Mouse (Mus musculus): ENCODE results near the gene Rapgef2. TPM values are rescaled to one million over a fixed set of nuclear protein-coding genes. Genes with fewer than 3 reads are reported as not detected.
A peak's percentile ranks its signal among the peaks of the same experiment; 100 is the strongest.

Gene Rapgef2
- polyA plus RNA-seq, 1 experiment from 2014 or later, result 13.9 TPM

DNA sequence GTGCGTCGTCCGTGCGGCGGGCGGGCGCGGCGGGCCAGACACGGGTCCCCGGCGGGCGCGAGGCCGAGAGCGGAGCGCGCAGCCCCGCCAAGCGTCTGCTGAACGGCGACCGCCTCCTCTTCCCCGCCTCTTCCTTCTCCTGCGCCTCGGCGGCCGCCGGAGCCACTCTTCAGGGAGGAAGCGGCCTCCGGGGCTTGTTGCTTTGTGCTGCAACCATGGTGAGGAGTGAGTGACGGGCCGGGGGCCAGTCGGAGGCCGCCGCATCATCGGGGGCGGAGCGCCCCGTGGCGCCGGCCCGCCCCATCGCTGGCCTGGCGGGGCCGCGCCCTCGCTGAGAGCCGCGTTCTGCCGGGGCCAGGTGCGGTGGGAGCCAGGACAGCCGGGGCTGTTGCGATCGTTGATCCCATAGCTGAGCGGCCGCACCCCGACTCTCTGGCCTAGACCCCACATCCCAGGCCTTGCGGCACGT lies 825 bp upstream of the Rapgef2 start:
- peak overlapping the region; percentile 94 for H3K27ac ChIP-seq
- ATAC-seq (ENCODE audit: low FRiP score), result peak; percentile 97
- H3K9ac ChIP-seq, result peak overlapping the region; percentile 88
- no peaks in the 10 kb centered on the region for H3K9me3 ChIP-seq (ENCODE audit: control insufficient read depth, low read length)
- peak overlapping the region; percentile 82 for H3K4me3 ChIP-seq (replicated peaks; ENCODE audit: low read length)
- H3K36me3 ChIP-seq (replicated peaks; ENCODE audit: control insufficient read depth, insufficient read depth), result no peaks in the 10 kb centered on the region
- peak; percentile 83 for DNase-seq (ENCODE audit: low spot score)
- 1% methylated on average over 45 of the region's 60 CpGs for WGBS
- peaks cover 38% of the 10 kb centered on the region for H3K4me1 ChIP-seq (replicated peaks; ENCODE audit: control insufficient read depth, insufficient read depth, low read length)
- peaks cover 4% of the 10 kb centered on the region; the same call in 1 of the 2 replicates for H3K27me3 ChIP-seq (ENCODE audit: control insufficient read depth, insufficient read depth, low read length)
- H3K4me2 ChIP-seq (replicated peaks), result peak overlapping the region; percentile 92

DNA sequence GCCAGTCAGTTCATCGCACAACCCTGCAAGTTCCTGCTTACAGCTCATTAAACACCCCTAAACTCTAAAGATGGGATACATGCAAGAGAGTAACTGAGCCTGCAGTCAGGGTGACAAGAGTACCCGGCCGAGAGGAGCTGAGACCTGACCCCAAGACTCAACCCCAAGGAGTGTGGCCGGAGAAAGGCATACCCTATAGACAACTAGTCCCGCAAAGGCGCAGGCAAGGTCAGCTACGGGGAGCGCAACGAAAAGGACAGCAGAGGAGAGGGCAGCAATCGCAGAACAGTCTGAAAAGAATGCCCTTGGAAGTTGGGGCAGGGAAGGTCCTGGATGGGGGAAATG lies 314 bp downstream of the Rapgef2 start:
- ATAC-seq (ENCODE audit: low FRiP score), result no peak
- WGBS, result under 1% methylated on average over 10 of the region's 10 CpGs
- Histone ChIP-seq H3K4me2 (replicated peaks) (peak overlapping the region; percentile 92), H3K27ac (peak overlapping the region; percentile 94), H3K4me1 (replicated peaks; ENCODE audit: control insufficient read depth, insufficient read depth, low read length) (peaks cover 38% of the 10 kb centered on the region), H3K36me3 (replicated peaks; ENCODE audit: control insufficient read depth, insufficient read depth) (no peaks in the 10 kb centered on the region), H3K27me3 (ENCODE audit: control insufficient read depth, insufficient read depth, low read length) (peaks cover 4% of the 10 kb centered on the region; the same call in 1 of the 2 replicates), H3K4me3 (replicated peaks; ENCODE audit: low read length) (peak overlapping the region; percentile 82), H3K9me3 (ENCODE audit: control insufficient read depth, low read length) (no peaks in the 10 kb centered on the region), H3K9ac (peak overlapping the region; percentile 88)
- no peak for DNase-seq (ENCODE audit: low spot score)

- no peak for DNase-seq (ENCODE audit: low spot score)
- H3K27me3 ChIP-seq (ENCODE audit: control insufficient read depth, insufficient read depth, low read length), result peaks cover 4% of the 10 kb centered on the region; the same call in 1 of the 2 replicates
- WGBS, result 31% methylated on average over 13 of the region's 13 CpGs
- peak overlapping the region; percentile 82 for H3K4me3 ChIP-seq (replicated peaks; ENCODE audit: low read length)
- H3K9me3 ChIP-seq (ENCODE audit: control insufficient read depth, low read length), result no peaks in the 10 kb centered on the region
- H3K4me2 ChIP-seq (replicated peaks), result peak overlapping the region; percentile 92
- H3K4me1 ChIP-seq (replicated peaks; ENCODE audit: control insufficient read depth, insufficient read depth, low read length), result peaks cover 38% of the 10 kb centered on the region
- H3K36me3 ChIP-seq (replicated peaks; ENCODE audit: control insufficient read depth, insufficient read depth), result no peaks in the 10 kb centered on the region
- no peak overlapping the region for H3K27ac ChIP-seq
- ATAC-seq (ENCODE audit: low FRiP score), result no peak
- H3K9ac ChIP-seq, result peak overlapping the region; percentile 88
Observed at GRCm38 (mm10) chr3:79285097-79285675, 1.1 kb downstream of the Rapgef2 start.

DNA sequence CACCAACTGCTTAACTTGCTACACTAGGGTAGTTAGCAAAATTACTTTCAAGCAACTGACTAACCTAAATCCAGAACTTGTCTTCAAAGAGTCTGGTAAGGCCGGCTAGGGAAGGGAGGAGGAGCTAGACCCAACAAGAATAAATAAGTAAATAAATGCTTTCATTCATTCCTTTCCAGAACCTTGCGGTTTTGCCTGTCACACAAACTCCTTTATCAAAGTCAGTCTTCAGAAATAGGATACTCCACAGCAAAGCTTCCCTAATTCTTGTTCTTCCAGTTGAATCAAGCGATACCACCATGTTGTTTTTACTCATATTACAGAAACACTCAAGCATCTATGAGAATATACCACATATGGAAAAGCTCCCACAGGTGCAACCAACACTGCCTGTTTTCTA lies 2.3 kb downstream of the Rapgef2 start:
- peak overlapping the region; percentile 92 for H3K4me2 ChIP-seq (replicated peaks)
- ATAC-seq (ENCODE audit: low FRiP score), result no peak
- 80% methylated on average over 3 of the region's 3 CpGs for WGBS

DNA sequence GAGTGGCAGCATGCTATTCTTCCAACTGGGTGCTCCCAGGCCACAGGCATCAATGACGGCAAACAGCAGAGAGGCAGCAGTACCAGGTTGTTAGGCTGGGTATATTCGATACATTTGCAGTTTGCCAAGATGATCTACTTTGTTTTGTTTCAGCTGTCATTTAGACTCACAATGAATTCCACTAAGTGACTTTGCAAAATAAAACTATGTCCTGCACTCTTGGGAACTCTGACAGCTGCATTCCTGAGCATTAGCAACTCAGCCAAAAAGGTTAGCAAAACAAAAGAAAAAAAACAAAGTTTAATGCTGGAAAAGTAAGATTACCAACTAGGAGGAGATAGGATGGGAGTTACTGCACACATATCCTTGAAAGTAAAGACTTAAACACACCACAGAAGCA lies 3.3 kb downstream of the Rapgef2 start:
- Histone ChIP-seq H3K27me3 (ENCODE audit: control insufficient read depth, insufficient read depth, low read length) (no peaks in the 10 kb centered on the region), H3K27ac (no peak overlapping the region), H3K9me3 (ENCODE audit: control insufficient read depth, low read length) (no peaks in the 10 kb centered on the region), H3K36me3 (replicated peaks; ENCODE audit: control insufficient read depth, insufficient read depth) (no peaks in the 10 kb centered on the region), H3K4me2 (replicated peaks) (peak overlapping the region; percentile 92), H3K4me1 (replicated peaks; ENCODE audit: control insufficient read depth, insufficient read depth, low read length) (peaks cover 35% of the 10 kb centered on the region), H3K4me3 (replicated peaks; ENCODE audit: low read length) (no peak overlapping the region), H3K9ac (no peak overlapping the region)
- WGBS, result 13% methylated on average over 2 of the region's 2 CpGs
- ATAC-seq (ENCODE audit: low FRiP score) (no peak), DNase-seq (ENCODE audit: low spot score) (no peak)

More for the DNA sequence above, 2.3 kb downstream of the Rapgef2 start:
- H3K27ac ChIP-seq, result no peak overlapping the region
- H3K4me3 ChIP-seq (replicated peaks; ENCODE audit: low read length), result no peak overlapping the region
- peaks cover 38% of the 10 kb centered on the region for H3K4me1 ChIP-seq (replicated peaks; ENCODE audit: control insufficient read depth, insufficient read depth, low read length)
- H3K9ac ChIP-seq, result no peak overlapping the region
- H3K9me3 ChIP-seq (ENCODE audit: control insufficient read depth, low read length), result no peaks in the 10 kb centered on the region
- peaks cover 4% of the 10 kb centered on the region; the same call in 1 of the 2 replicates for H3K27me3 ChIP-seq (ENCODE audit: control insufficient read depth, insufficient read depth, low read length)
- H3K36me3 ChIP-seq (replicated peaks; ENCODE audit: control insufficient read depth, insufficient read depth), result no peaks in the 10 kb centered on the region
- DNase-seq (ENCODE audit: low spot score), result no peak

DNA sequence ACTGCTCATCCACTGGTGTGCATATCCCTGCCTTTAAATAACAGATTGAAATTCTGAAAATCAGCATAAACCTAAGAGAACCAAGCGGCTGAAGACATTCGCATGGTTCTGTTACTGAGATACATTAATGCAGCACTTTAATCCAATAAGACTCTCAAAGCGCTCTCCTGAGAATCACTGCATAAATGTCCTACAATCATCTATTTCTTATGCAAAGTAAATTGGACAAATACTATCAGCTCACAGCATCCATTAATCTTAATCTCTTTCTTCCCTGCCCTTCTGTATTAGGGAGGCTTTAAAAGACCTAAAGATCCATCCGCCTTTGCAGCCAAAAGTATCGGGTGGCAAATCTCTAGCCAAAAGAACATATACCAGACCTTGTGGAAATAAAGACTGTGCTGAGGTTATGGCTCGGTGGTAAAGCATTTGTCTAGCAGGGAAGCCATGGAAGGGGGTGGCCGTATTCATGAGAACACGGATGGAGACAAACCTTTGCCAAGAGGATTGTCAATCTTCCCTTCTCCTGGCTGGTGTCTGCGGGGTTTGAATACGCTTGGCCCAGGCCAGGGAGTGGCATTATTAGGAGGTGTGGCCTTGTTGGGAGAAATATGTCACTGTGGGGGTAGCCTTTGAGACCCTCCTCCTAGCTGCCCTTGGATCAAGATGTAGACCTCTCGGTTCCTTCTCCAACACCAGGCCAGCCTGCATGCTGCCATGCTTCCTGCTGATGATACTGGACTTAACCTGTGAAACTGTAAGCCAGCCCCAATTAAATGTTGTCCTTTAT lies 10.3 kb downstream of the Rapgef2 start:
- Histone ChIP-seq H3K36me3 (replicated peaks; ENCODE audit: control insufficient read depth, insufficient read depth) (no peaks in the 10 kb centered on the region), H3K4me1 (replicated peaks; ENCODE audit: control insufficient read depth, insufficient read depth, low read length) (peaks cover 29% of the 10 kb centered on the region)
- 52% methylated on average over 11 of the region's 11 CpGs for WGBS

GRCm38 (mm10) chr3:79273350-79273749 lies 13.0 kb downstream of the Rapgef2 start:
- no peaks in the 10 kb centered on the region for H3K9me3 ChIP-seq (ENCODE audit: control insufficient read depth, low read length)
- H3K36me3 ChIP-seq (replicated peaks; ENCODE audit: control insufficient read depth, insufficient read depth), result no peaks in the 10 kb centered on the region
- H3K27ac ChIP-seq, result no peak overlapping the region
- H3K9ac ChIP-seq, result no peak overlapping the region
- H3K4me2 ChIP-seq (replicated peaks), result no peak overlapping the region
- DNase-seq (ENCODE audit: low spot score) (no peak), ATAC-seq (ENCODE audit: low FRiP score) (no peak)
- H3K4me3 ChIP-seq (replicated peaks; ENCODE audit: low read length), result no peak overlapping the region
- 6% methylated on average over 1 of the region's 1 CpGs for WGBS
- peaks cover 38% of the 10 kb centered on the region for H3K4me1 ChIP-seq (replicated peaks; ENCODE audit: control insufficient read depth, insufficient read depth, low read length)
- H3K27me3 ChIP-seq (ENCODE audit: control insufficient read depth, insufficient read depth, low read length), result no peaks in the 10 kb centered on the region

More for the DNA sequence above, 10.3 kb downstream of the Rapgef2 start:
- Histone ChIP-seq H3K4me2 (replicated peaks) (no peak overlapping the region), H3K27ac (peak overlapping the region; percentile 26; the same call in 1 of the 2 replicates), H3K9me3 (ENCODE audit: control insufficient read depth, low read length) (no peaks in the 10 kb centered on the region), H3K9ac (no peak overlapping the region), H3K4me3 (replicated peaks; ENCODE audit: low read length) (no peak overlapping the region), H3K27me3 (ENCODE audit: control insufficient read depth, insufficient read depth, low read length) (no peaks in the 10 kb centered on the region)
- ATAC-seq (ENCODE audit: low FRiP score) (no peak), DNase-seq (ENCODE audit: low spot score) (no peak)

DNA sequence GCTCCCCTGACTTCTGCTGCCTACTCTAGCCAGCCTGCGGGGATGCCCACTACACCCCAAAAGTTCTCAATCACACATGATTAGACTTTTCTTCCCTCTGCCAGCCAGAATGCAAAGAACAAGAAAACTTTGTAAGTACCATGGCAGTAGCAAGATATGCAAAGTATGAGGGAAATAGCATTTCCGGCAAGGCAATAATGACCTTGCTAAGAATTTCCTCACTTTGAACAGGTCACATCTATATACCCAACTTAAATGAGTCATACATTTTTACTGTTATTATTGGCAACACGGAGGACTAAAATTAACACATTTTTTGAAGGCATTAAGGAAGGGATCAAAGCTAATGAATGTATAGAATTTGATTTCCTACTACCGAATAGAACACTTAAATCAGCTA lies 13.4 kb downstream of the Rapgef2 start:
- Histone ChIP-seq H3K4me1 (replicated peaks; ENCODE audit: control insufficient read depth, insufficient read depth, low read length) (peaks cover 38% of the 10 kb centered on the region), H3K36me3 (replicated peaks; ENCODE audit: control insufficient read depth, insufficient read depth) (no peaks in the 10 kb centered on the region), H3K27ac (no peak overlapping the region), H3K4me2 (replicated peaks) (no peak overlapping the region), H3K4me3 (replicated peaks; ENCODE audit: low read length) (no peak overlapping the region), H3K9ac (no peak overlapping the region), H3K27me3 (ENCODE audit: control insufficient read depth, insufficient read depth, low read length) (no peaks in the 10 kb centered on the region), H3K9me3 (ENCODE audit: control insufficient read depth, low read length) (no peaks in the 10 kb centered on the region)
- WGBS, result 78% methylated on average over 4 of the region's 4 CpGs
- no peak for ATAC-seq (ENCODE audit: low FRiP score)
- no peak for DNase-seq (ENCODE audit: low spot score)

GRCm38 (mm10) chr3:79270980-79271555 lies 15.2 kb downstream of the Rapgef2 start:
- Histone ChIP-seq H3K27ac (peak overlapping the region; percentile 62), H3K4me2 (replicated peaks) (peak overlapping the region; percentile 30)
- peak; percentile 43 for DNase-seq (ENCODE audit: low spot score)

More at GRCm38 (mm10) chr3:79270980-79271555, 15.2 kb downstream of the Rapgef2 start:
- Histone ChIP-seq H3K9me3 (ENCODE audit: control insufficient read depth, low read length) (no peaks in the 10 kb centered on the region), H3K4me1 (replicated peaks; ENCODE audit: control insufficient read depth, insufficient read depth, low read length) (peaks cover 34% of the 10 kb centered on the region), H3K9ac (no peak overlapping the region), H3K36me3 (replicated peaks; ENCODE audit: control insufficient read depth, insufficient read depth) (no peaks in the 10 kb centered on the region), H3K4me3 (replicated peaks; ENCODE audit: low read length) (no peak overlapping the region), H3K27me3 (ENCODE audit: control insufficient read depth, insufficient read depth, low read length) (no peaks in the 10 kb centered on the region)
- WGBS, result 43% methylated on average over 12 of the region's 12 CpGs
- peak; percentile 70; the same call in 1 of the 2 replicates for ATAC-seq (ENCODE audit: low FRiP score)
